Mouse (Mus musculus): ENCODE measurements at regions not wholly inside any gene's neighbourhood (a gene's known extent, or its start where the extent isn't known, plus 50 kb on each side); places are given as distances from the start of the nearest gene placed in this dataset.

DNA sequence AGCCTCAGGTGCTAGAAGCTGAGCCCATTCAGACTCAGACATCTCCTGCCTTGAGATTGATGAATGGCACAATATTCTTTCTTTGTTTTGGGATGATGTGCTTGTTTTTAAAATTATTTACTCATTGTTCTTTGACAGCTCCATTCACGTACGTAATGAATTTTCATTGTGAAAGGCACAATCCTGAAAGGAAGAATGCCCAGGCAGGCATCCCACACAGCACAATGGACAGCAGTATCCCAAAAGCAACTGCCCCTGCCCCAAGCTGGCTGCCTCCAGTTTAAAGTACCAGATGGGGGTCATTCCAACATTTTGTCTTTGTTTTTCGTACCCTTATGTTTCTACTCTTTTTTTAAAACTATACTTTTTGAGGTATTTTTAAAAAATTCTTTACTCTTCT lies 210.9 kb upstream of the St8sia2 start:
- DNase-seq (ENCODE audit: low spot score in 2 of 2) = no peak

DNA sequence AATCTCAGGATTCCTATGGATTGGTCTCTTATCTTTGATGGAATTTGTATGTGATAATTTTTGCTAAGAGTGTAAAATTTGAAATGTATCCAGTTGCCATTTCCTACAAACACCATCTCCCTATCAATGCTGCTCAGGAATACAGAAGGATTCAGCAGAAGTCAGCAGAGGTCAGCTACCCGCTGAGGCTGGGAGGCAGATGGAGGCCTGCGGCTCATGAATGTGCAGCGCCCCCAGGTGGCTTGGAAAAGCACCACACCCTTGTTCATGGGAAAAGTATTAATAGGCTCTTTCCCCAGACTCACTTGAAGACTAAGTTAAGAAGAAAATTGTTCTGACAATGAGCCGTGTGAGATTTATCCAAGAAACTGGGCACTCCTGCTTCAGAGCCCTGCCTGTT lies 187.2 kb upstream of the St8sia2 start:
- no peak for DNase-seq (ENCODE audit: low spot score in 2 of 2)

DNA sequence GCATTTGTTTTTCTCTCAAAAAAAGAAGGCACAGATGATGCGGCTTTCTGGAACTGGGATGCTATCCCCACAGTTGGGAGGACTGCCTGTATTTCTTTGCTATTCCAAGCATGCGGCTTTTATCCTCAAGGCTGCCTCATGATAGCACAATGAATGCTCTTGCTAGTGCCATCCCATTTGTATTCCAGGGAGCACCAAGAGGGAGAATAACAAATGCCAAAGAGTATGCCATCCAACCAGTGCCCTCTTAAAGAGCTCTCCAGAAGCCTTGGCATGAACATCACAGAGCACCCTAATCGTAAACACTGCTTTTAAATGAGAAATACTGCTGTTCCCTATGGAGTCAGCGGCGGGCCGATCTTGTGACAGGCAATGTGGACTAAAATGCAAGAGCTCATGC lies 185.3 kb upstream of the St8sia2 start:
- no peak for DNase-seq (ENCODE audit: low spot score in 2 of 2)

DNA sequence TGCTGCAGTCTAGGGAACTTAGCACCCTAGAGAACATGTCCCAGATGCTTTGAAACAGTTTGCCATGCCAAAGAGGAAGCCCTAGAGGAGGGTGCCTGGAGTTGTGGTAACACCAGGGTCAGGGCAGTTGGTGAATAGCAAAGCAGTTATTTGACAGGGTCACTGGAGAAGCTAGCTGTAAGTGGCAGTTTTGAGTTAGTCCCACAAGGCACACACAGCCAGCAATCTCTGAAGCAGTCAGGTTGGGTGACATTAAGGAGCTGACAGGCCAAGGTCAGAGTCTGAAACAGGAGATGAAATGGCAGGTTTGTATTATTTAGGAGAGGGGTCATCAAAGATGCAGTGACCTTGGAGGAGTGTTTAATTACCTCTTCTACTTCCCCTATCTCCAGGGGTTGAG lies 171.2 kb upstream of the St8sia2 start:
- DNase-seq (ENCODE audit: low spot score in 2 of 2) = no peak

DNA sequence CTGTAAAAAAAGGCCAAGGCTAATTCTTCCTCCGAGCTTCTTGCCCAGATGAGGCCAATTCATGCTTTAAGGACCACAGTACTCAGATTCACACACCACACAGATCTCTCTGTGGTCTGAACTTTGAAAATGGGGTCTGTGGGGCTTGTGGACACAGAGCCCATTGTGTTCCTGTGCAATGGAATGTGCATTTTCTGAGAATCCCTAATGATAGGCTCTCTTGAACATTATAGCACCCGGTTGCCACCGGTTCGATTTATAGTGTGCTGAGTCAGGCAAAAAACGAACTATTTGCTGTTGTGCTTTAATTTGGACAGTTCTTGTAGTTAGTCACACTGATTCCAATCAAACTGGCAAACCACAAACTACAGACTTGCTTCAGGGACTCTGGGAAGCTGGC lies 160.7 kb upstream of the St8sia2 start:
- no peak for DNase-seq (ENCODE audit: low spot score in 2 of 2)

DNA sequence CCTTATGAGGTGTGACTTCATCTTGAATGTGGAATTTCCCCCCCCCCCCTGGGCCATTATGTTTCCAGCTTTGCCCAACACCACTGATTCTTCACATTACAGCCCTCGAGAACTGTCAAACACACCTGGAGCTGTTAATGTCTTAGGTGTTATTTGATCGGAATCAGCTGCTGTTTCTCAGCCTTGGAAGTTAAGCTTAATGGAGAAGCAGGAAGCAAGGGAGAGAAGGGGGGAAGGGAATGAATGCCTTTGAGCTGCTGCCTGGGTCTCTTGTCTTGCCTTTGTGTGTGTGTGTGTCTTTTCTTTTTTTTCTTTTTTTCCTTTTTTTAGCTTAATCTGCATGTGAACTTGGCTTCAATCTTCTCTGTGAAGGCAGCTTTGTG lies 159.7 kb upstream of the St8sia2 start:
- DNase-seq (ENCODE audit: low spot score in 2 of 2) = no peak

DNA sequence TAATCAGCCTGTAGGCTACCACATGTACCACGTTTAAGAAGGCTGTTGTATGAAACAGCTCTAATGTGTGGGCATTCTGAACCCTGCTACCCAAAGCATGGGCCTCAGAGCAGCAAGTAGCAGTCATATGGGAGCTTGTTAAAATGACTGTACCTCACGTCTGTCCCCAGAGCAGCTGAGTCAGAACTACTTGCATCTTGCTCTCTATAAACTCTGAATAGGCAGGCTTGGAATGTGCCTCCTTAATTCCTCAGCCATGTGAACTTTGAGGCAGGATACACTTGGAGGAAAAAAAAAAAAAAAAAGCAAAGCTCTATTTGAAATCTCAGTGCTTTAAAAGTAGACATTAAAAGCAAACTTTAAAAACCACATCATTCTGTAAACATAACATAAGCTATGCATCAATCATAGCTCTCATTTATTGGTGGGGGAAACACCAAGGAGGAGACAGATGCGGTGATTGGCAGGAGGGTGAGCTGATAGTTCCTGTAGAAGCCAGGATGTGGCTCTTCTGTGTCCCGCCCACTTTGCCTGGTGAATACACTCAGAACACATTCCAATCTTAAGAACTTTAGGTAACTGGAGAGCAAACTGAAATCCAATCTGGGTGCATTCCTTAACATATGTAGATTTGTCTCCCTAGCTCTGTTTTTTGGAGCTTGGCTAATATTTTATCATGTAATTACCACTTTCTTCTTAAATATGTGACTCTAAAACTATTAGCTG lies 159.2 kb upstream of the St8sia2 start:
- no peak for DNase-seq (ENCODE audit: low spot score in 2 of 2)

DNA sequence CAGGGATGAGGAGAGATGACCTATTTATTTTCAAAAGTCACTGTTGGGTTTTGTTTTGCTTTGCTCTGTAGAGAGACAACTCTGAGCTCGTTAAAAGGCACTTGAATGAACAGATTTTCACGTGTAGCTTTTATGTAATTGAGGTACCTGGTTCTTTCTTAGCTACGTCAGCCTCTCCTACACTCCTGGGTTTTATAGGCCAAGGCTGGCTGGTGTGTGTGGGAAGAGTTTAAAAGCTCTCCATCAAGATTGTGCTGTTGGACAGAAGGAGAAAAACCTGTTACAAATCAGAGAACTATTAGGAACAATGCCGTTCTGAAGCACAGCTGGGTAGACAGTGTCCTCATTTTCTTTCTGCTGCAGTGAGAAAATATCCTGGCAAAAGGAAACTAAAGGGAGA lies 138.1 kb upstream of the St8sia2 start:
- DNase-seq (ENCODE audit: low spot score in 2 of 2) = no peak

DNA sequence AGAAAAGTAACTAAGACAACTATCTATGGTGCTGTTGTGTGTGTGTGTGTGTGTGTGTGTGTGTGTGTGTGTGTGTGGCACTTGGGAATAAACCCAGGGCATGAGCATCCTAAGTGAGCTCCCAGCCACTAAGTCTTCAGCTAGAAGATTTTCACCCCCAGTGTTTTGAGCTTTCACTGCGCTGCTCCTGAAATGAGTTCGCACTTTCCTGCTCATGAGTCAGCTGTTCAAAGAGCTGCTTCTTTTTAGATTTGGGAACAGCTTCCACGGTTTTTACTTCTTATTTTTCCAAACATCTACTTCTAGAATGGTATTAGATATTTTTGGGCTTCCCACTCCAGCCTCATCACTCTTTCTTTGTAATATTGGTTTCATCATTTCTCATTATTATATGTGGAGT lies 129.7 kb upstream of the St8sia2 start:
- no peak for DNase-seq (ENCODE audit: low spot score in 2 of 2)

DNA sequence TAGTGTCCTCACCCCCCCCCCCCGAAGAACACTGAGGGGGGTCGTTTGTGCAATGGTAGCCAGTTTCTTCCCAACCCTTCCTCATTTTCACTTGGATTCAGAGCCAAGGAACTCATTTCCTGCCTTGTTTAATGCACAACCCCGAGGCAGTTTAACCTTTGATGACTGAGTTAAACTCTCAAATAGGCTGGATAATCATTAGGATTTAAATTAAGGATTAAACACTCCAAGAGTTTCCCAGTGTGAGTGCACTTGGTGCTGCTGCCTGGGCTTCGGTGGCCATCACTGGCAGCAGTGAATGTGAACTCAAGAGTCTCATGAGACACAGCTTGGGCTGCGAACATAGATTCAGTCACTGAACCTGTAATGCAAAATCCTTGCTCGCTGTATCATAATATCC lies 124.7 kb upstream of the St8sia2 start:
- no peak for DNase-seq (ENCODE audit: low spot score in 2 of 2)

DNA sequence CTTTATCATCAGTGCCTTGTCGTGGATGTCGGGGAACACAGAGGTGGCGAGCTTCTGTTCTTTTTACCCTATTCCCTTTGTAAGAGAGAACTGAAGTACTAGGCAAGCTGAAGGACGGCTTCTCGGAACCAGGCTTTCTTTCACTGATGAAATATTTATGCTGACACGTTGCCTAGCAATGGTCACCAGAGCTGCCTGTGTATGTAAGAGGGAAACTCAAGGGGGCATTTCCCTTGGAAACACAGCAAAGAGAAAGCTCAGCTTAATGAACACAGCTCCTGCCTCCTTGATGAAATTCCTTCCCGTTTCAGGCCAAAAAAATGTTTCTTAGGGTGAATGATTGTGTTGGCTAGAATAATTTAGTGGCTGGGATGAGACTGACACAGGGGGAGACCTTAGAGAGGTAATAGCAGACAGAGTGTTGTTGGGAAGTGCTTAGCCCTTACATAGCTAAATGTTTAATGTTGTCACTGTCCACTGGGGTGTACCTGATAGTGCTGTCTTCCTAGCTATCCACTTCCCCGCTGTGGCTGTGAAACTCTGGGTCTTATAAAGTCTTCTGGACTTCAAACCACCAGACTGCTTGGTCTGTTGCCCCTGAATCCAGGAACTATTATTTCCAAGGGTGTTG lies 116.8 kb upstream of the St8sia2 start:
- DNase-seq (ENCODE audit: low spot score in 2 of 2) = no peak

DNA sequence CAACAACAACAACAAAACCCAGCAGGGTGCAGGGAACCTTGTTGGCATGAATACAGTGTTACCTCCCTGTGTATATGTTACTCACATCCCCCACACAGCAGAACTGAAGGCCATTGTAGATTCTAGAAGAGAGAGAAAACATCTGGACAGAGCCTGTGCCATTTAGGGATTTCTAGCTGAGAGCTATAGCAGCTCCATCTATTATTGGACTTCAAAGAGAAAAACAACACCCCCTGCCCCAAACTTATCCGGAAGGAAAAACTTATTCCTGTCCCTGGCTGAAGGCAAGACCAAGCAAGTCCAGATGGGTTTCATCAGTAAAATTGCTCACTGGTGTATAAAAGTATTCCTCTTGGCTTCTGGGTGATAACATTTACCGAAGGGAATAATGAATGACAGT lies 98.6 kb upstream of the St8sia2 start:
- no peak for DNase-seq (ENCODE audit: low spot score in 2 of 2)

DNA sequence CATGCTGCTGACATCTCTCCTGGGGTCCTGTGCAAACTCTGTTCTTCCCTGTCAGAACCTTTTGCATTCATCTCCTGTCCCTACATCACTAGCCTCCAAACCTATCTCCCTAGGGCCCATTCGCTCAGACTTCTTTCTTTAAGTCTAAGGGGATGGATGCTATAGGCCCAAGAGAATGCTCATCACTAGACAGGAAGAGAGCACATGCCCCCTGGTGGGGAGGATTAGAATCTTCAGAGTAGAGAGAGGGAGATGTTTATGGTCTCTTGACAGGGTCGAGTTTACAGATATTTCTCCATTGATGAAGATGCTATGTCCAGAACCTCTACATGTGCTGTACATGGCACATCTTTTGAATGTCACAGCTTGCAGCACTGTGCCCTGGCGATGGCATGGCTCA lies 94.9 kb upstream of the St8sia2 start:
- DNase-seq (ENCODE audit: low spot score in 2 of 2) = no peak

DNA sequence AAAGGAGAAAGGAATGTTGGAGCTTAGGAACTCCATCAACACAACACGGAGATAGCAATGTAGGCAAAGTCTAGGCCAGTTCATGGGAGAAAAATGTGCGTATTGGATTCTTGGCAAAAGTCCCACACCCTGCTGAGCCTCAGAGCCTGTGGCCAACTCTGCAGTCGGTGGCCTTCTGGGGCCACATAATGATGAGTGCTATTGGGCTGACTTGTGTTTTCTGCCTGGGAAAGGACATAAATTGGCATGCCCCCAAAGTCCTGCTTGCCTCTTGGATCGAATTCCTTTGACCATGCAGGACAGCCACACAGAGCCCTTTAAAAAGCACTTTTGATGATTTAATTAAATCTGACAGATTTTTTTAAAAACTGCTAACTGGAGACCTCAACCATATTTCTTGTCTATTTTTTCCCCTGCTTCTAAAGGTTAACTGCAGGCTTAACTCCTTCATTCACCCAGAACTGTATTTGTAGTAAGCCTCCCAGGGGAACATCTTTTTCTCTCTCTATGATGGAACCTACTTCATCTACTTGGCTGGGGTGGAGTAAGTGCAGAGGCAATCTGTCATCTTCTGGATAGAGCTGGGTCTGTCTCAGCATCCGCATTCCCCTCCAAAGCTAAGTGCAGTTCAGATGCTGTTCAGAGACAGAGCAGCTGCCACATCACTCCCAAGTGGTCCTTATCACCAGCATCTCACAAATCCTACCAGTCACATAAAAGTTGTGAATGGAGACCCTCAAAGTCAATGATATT lies 93.9 kb upstream of the St8sia2 start:
- DNase-seq (ENCODE audit: low spot score in 2 of 2) = peak in 1 of 2 experiments; percentile 3

DNA sequence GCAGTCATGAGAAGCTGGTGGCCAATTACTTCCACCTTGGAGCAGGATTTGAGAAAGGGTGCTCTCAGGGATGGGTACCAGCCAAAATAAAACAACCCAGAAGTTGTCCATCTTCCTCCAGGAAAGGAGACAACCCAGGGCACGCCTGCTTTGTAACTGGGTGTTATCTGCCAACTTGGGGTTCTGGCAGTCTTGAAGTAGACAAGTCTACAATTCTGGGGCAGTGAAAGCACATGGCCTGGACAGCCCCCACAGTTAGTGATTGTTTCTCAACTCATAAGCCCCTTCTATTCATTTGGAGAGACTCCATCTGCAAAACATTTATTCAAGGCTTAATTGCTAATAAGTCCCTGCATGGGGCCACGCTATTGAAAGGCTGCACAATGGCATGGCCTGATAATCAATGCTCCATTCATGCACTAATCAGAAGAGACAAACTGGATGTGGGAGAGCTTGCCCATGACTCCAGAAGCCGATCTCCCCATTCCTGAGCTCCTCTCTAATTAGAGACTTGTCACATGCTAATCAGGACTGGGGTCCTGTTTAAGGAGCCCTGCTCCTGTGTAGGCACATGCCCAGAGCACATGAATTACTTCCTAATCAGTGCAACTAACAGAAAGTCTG lies 78.0 kb upstream of the St8sia2 start:
- no peak for DNase-seq (ENCODE audit: low spot score in 2 of 2)

DNA sequence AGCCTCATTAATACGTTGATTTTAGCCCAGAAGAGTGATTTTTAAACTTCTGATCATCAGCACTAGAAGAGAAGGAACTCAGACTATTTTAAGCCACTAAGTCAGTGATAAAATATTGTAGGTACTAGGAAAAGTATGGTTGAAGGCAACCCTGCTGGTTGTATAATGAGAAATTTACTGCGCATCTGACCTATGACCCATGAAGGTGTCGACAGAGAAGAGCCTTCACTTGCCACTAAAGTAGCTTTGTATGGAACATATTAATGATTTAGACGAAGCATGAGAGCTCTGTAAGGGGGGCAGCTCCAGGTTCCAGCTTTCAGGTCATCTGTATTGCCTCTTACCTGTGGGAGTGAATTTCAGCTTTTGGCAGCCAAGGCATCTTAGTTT lies 67.4 kb upstream of the St8sia2 start:
- no peak for DNase-seq (ENCODE audit: low spot score in 2 of 2)

DNA sequence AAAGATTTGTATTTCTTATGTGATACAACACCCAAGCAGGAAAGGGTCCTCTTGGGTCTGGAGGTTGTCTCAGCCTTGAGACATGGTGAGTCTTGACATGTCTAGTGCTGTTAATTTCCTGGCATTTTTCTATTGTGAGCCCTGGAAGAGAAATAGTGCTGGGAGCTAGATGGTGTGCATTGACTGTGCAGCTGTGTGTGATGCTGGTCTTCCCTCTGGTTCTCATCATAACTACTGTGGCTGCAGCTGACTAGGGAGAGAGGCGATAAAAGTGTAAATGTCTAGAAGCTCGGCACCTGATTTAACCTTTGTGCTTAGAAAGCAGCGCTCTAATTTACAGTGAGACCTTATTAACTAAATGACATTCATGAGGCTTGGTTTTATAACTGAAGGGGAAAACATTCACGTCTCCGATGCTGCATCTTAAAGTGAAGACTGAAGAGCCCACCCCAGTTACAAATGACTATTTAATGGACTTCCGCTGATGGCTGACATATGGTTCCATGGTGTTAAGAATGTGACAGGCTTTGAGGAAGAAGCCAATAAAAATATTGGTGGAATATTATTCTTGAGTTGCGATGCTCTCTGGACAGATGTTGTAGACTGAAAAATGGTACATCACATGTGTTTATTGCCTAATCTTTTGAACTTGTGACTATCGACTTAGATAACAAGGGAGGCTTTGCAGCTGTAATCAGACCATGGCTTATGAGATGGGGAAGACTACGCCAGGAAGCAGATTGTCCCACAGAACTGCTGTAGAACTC lies 66.8 kb upstream of the St8sia2 start:
- no peak for DNase-seq (ENCODE audit: low spot score in 2 of 2)

DNA sequence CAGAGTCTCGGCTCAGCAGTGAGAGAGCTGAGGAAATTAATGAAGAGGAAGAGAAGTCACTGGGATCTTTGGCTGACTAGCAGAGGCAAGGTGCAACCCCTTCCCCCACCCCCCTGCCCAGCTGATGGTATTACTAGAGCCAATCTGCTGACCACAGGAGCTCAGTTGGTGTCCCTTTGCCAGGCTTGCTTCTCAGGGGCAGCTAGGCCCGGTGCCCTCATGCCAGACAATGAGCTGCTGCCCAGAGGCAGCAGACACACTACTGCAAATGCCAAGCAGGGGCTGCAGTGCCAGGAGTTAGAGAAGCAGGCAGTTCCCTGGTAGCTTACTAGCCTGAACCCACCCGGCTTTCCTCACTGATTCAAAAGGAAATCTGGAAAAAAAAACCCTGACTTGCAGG lies 59.1 kb upstream of the St8sia2 start:
- no peak for DNase-seq (ENCODE audit: low spot score in 2 of 2)

DNA sequence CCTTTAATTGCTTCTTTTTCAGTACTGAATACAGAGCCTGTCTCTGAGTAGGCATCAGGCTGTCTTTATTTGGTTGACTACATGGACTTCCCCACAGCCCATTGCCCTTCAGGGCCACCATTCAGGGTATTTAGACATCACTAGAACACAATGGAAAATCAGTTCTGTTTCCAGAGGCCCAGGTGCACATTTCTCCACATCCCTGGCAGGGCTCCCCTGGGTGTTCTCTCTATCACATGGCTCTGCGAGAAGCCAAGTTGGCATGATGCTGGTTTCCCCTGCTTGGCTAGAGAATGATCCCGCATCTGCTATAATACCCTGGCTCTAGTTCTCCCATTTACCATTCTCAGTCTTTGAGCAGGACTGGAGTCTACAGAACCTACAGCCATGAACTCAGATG lies 57.3 kb upstream of the St8sia2 start:
- no peak for DNase-seq (ENCODE audit: low spot score in 2 of 2)

DNA sequence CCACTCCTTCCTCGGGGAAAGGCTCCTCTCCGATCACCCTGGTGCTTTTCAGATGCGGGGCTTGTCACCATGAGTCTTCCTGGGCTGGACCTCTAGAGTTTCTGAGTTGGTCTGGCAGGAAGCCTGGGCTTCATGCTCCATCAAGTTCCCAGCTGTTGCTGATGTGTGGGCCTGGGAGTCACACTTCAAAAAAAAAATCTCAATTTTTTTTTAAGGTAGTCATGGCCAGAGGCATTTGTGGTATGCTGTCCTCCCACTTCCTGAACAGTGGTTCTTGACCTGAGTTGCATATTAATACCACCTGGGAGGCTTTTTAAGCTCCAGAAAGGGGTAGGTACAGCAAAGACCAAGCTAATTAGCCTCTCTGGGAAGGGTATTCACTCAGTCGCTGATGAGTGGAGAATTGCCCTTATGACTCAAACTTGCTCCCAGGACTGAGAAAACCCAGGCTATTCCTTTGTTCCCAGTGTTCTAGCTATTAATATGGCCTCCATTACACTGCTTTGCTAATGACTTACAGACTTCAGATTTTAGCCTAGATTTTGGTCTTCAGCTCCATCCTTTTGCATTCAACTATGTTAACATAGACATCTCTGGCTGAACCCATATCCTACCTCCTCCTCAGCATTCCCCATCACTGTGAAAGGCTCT lies 52.1 kb upstream of the St8sia2 start:
- DNase-seq (ENCODE audit: low spot score in 2 of 2) = no peak
